Mouse (Mus musculus) ES-E14 (cell line): ENCODE measurements around the gene Acad11. TPM values are rescaled to one million over a fixed set of nuclear protein-coding genes. Genes with fewer than 3 reads are reported as not detected.

Experiments
- DNase-seq: peaks from one replicate; pipeline ENCODE4 v3.0.0-alpha.2; 2013; ENCODE audit warnings: low read depth, low spot score
- H3K27ac ChIP-seq: 2 replicates; pipeline ENCODE4 v1.5.1; 2012; ENCODE audit warnings: low read depth, mild to moderate bottlenecking, low read length, moderate library complexity, mixed read lengths; ENCODE audit not compliant: poor library complexity, insufficient read depth, severe bottlenecking
- H3K36me3 ChIP-seq: 2 replicates; pipeline ENCODE4 v1.6.1; 2012; ENCODE audit warnings: mild to moderate bottlenecking, low read length, moderate library complexity, mixed read lengths; ENCODE audit not compliant: control insufficient read depth, poor library complexity, insufficient read depth, severe bottlenecking
- H3K4me1 ChIP-seq, 2 experiments: fragments of 150-350 bp in 1 of 2; sonication (generic) in 1 of 2; 2 replicates each; pipeline ENCODE4 v1.6.1; 2012; ENCODE audit warnings: low read length in 2 of 2, mild to moderate bottlenecking in 1 of 2, mixed read lengths in 1 of 2; ENCODE audit not compliant: control insufficient read depth in 2 of 2, insufficient read depth in 2 of 2, poor library complexity in 1 of 2
- H3K4me3 ChIP-seq, 2 experiments: fragments of 150-350 bp in 1 of 2; sonication (generic) in 1 of 2; 2 replicates each; pipeline ENCODE4 v1.5.1; 2012; ENCODE audit warnings: low read length in 2 of 2, low read depth in 1 of 2, mild to moderate bottlenecking in 1 of 2, mixed read lengths in 1 of 2; ENCODE audit not compliant: insufficient read depth in 1 of 2, poor library complexity in 1 of 2, severe bottlenecking in 1 of 2
- H3K9ac ChIP-seq: 2 replicates; pipeline ENCODE4 v1.6.1; 2012; ENCODE audit warnings: low read depth, mild to moderate bottlenecking, low read length, mixed read lengths; ENCODE audit not compliant: poor library complexity, insufficient read depth, severe bottlenecking
- H3K9me3 ChIP-seq: fragments of 150-350 bp; sonication (generic); 2 replicates; pipeline ENCODE4 v1.6.1; 2012; ENCODE audit warnings: low read depth, mild to moderate bottlenecking, low read length; ENCODE audit not compliant: control insufficient read depth, insufficient read depth
- CHD2 ChIP-seq: IDR thresholded peaks from 2 replicates; pipeline ENCODE4 v1.6.1; 2014; ENCODE audit warnings: mild to moderate bottlenecking, low read depth, low read length, inconsistent platforms
- HCFC1 ChIP-seq: IDR thresholded peaks from 2 replicates; pipeline ENCODE4 v1.6.1; 2012; ENCODE audit warnings: low read length, inconsistent platforms, borderline replicate concordance; ENCODE audit not compliant: insufficient read depth
- MAFK ChIP-seq: IDR thresholded peaks from 2 replicates; pipeline ENCODE4 v1.6.1; 2014; ENCODE audit warnings: mild to moderate bottlenecking, low read depth, low read length, inconsistent platforms; ENCODE audit not compliant: insufficient read depth
- ZC3H11A ChIP-seq: IDR thresholded peaks from 2 replicates; pipeline ENCODE4 v1.6.1; 2012; ENCODE audit warnings: low read depth, mild to moderate bottlenecking, inconsistent platforms, low read length, borderline replicate concordance
- ZNF384 ChIP-seq: IDR thresholded peaks from 2 replicates; pipeline ENCODE4 v1.6.1; 2012; ENCODE audit warnings: low read depth, low read length, inconsistent platforms
- in situ Hi-C, 2 experiments: fragments of 600-800 bp; cut with MboI; formaldehyde crosslinking; loops; one replicate each; pipeline ENCODE4 v1.15.1; 2025; ENCODE audit warnings: low sequenced_read_pairs in 2 of 2, inconsistent platforms in 1 of 2; ENCODE audit not compliant: unreplicated experiment in 2 of 2
- total RNA-seq: library from RNA; depleted of rRNA; stranded (reverse); fragments of 300-350 nt; gene quantifications from 2 replicates; pipeline ENCODE4 v1.2.3, GENCODE M21; 2012

Acad11 gene
- total RNA-seq, 1 experiment, result 22.4 TPM

DNA sequence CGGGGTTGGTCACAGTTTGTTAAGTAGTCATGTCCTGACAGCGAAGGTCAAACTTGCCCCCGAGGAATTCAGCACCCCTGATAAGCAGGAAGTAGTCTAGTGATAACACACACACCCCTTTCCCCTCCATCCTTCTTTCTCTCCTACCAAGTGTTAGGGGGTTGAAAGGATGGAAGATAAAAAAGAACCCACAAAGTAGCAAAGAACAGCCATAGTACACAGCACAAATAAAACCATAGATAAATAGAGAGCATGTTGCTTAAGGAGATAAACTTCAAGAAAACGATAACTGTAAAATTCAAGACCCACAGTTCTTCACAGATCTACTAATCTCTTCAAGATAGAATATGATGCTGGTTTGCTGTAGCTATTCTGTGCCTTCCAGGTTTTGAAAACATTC lies 7.1 kb downstream of the Acad11 start:
- Histone ChIP-seq H3K9me3 (no peaks in the 10 kb centered on the region), H3K36me3 (no peaks in the 10 kb centered on the region), H3K4me1 (no peaks in the 10 kb centered on the region; a peak in 1 of 4 replicates), H3K9ac (no peak overlapping the region), H3K27ac (no peak overlapping the region), H3K4me3 (no peak overlapping the region)
- no peak for TF ChIP-seq ZC3H11A
- TF ChIP-seq HCFC1, result no peak
- TF ChIP-seq MAFK, result no peak
- no peak for TF ChIP-seq CHD2
- TF ChIP-seq ZNF384, result no peak
- in situ Hi-C loops, result no loop called here
- DNase-seq, result no peak

DNA sequence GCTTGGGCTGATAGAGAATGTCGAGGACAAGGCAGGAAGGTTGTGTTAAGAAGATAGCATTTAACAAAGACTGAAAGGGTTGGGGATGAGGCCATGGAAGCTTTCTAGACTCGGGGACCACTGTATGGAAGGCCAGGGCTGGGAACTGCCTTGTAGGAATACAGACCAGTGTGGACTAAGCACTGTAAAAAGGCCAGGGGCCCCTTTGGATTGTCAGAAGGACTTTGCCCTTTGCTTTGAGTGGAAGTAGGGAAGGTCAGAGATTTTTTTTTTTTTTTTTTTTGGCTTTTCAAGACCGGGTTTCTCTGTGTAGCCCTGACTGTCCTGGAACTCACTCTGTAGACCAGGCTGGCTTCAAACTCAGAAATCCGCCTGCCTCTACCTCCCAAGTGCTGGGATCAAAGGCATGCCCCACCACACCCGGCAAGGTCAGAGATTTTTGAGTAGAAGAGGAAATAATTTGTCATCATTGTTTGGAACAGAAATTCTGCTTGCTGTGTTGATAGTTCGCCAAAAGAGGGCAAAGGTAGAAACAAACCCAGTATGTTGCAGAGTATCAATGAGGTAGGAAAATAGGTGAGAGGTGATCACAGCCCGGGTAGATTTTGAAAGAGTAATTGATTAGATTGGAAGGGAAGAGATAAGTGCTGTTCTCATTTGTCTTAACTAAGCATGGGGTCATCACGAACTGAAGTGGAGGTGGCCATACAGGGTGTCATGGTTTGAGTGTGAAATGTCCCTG lies 7.9 kb downstream of the Acad11 start:
- TF ChIP-seq HCFC1, result no peak
- TF ChIP-seq CHD2, result no peak
- no peak for TF ChIP-seq MAFK
- TF ChIP-seq ZC3H11A, result no peak
- TF ChIP-seq ZNF384, result no peak
- no peaks in the 10 kb centered on the region for H3K36me3 ChIP-seq
- H3K9ac ChIP-seq, result no peak overlapping the region
- in situ Hi-C loops, result no loop called here
- H3K4me1 ChIP-seq, result no peaks in the 10 kb centered on the region
- H3K4me3 ChIP-seq, result no peak overlapping the region
- H3K27ac ChIP-seq, result no peak overlapping the region
- H3K9me3 ChIP-seq, result no peaks in the 10 kb centered on the region
- DNase-seq, result no peak

DNA sequence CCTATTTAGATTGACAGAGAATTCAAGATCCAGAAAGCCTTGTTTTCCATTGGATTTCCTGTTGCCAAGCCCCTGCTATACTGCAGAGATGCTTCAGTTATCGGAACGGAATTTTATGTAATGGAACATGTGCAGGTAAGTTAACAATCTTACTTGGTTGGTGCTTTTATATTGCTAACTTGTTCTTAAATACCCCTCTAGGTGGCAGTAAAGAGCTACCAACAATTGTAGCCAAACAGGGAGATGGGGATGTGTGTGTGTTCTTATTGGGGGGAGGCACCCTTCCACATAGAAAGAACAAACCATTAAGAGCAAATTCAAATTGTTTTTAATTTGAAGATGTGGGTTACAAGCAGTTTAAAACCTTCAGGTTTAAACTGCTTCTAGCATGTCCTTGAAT lies 12.6 kb downstream of the Acad11 start:
- Histone ChIP-seq H3K4me3 (no peak overlapping the region), H3K27ac (no peak overlapping the region), H3K9ac (no peak overlapping the region), H3K9me3 (no peaks in the 10 kb centered on the region), H3K4me1 (no peaks in the 10 kb centered on the region), H3K36me3 (peaks cover 2% of the 10 kb centered on the region; the same call in 1 of the 2 replicates)
- in situ Hi-C loops, result no loop called here
- TF ChIP-seq MAFK (no peak), ZC3H11A (0 out of 2 replicates have a peak, but pooled peaks have one; percentile 13), ZNF384 (no peak)
- DNase-seq, result no peak

DNA sequence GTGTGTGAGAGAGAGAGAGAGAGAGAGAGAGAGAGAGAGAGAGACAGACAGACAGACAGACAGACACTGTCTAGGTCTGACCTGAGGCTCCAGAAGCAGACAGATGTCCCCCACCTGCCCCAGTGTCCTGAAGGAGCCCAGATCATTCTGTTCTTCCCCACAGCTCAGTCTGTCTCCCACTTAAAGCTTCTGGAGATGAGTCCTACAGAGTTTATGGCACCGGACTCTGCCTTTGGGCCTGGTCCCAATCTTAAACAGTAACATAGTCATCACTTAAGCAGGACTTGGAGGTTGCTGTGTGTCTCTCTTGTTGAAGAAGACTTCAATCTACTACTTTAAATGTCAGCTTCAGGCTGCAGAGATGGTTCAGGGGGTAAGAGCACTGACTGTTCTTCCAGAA lies 15.6 kb downstream of the Acad11 start:
- peaks cover 2% of the 10 kb centered on the region; the same call in 1 of the 2 replicates for H3K36me3 ChIP-seq
- no peak overlapping the region for H3K27ac ChIP-seq
- in situ Hi-C loops, result no loop called here
- H3K4me3 ChIP-seq, result no peak overlapping the region
- no peaks in the 10 kb centered on the region for H3K9me3 ChIP-seq
- H3K4me1 ChIP-seq, result 0 out of 4 replicates have a peak, but pooled peaks cover 0 to 2% of the 10 kb centered on the region in 2 experiments
- DNase-seq, result no peak
- H3K9ac ChIP-seq, result no peak overlapping the region
- TF ChIP-seq ZNF384 (no peak), ZC3H11A (no peak), MAFK (no peak), CHD2 (no peak), HCFC1 (no peak)
